Mouse (Mus musculus): Measurements from ENCODE around the gene Ap1m2.

The Ap1m2 gene

DNA sequence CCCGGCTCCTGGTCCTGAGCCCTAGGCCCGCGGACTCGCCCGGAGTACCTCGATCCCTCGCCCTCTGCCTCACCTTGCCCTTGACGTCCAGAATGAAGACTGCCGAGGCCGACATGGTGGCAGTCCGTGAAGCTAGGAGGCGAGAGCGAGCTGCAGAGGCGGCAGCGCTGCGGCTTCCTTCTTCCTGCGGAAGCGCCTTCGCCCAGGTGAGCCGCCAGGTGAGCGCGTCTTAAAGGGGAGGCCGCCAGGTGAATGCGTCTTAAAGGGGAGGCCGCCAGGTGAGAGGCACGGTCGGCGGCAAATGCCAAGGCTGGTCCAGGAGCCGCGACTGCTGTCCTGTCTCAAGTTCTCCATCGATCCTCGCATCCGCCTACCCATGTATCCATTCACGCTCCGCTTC is at the start of gene Ap1m2:
TSS of gene Ap1m2 (minus strand) at position 204 of the 400 bp plus-strand sequence.
- DNase-seq = no peak

DNA sequence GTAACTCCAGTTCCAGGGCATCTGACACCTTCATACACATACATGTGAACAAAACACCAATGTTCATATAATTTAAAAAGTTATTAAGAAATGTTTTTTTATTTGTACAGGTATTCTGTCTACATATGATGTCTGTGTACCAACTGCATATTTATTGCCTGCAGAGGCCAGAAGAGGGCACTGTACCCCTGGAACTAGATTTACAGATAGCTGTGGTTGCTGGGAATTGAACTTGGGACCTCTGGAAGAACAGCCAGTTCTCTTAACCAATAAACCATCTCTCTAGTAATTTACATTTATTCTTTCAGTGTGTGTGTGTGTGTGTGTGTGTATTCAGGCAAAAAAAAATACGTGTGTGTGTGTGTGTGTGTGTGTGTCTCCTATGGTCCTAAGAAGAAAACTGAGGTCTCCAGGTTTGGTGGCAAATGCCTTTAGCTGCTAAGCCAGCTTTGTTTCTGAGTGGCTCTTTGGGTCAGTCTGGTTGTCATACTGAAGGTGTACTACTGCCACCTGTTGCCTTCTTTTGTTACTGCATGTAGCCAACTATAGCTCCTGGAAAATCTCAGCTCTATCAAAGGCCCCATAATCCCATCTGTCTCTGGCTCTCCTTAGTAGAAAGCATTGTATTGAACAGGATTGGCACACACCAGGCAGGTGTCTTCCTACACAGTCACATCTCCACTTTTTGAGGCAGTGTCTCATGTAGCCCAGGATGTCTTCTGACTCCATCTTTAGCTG is 45.0 kb upstream of the Ap1m2 start:
- peak; percentile 86 for DNase-seq

DNA sequence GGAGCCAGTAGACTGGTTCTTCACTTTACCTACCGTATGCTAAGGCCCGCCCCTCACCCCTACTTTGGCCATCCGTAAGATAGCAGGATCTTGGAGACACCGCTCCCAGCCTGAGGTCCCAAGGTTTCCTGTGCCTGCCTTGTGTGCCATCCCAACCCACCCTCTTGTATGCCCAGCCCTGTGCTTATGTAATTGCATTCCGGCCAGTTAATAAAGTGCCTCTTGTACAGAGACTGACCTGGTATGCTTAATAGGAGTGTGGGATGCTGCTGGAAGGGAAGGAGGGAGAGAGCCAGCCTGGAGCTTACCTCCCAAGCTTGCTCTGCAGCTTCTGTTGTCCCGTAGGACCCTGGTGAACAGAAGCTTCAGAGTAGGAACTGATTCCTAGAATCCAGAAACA is 42.7 kb upstream of the Ap1m2 start:
- no peak for DNase-seq

DNA sequence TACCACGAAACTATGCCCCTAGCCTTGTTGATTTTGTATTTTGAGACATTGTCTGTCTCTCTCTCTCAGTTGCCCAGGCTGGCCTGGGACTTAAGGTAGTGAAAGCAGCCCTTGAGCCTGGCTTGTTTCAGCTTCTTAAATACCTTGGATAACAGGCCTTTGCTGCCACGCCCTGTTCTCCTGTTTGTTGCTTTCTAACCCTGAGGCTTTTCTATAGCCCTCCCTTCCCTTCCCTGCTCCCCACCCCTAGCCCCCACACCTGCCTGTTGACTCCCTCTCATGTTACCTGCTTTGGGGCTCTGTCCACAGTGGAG is 41.2 kb upstream of the Ap1m2 start:
- no peak for DNase-seq

DNA sequence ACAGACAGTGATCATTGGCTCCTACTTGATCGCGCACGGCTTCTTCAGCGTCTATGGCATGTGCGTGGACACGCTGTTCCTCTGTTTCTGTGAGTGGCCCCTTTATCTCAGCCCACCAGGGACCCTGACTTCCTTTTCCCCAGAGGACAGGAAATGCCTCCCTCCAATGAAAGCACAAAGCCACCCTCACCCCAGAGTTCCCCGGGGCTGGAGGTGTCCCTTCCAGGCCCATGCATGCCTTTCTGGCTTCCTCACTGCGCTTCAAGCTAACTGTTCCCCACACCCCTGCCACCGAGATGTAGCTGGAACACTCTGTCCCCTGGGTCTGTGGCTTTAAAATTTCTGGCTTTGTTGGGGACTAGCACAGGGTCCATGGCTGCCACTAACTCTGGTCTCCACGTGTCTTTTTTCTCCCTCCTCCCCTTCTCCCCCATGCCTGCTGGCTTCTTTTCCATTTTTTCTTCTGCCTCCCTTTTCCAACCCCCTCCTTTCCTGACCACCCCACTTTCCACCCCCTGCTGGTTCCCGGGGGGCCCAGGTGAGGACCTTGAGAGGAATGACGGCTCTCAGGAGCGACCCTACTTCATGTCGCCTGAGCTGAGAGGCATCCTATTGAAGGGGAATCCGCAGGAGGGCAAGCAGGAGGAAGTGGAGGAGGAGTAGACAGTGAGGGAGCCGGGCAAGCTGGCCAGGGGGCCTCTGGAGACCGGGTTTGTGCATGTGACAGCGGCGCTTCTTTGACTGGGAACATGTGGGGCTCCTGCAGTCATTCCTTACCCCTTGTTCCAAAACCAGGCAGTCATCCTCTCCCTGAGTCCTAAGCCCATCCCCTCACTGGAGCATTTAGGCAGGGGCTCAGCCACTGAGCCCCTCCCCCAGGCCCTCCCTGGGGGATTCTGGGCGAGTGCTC is 40.6 kb upstream of the Ap1m2 start:
- DNase-seq = peak; percentile 26

DNA sequence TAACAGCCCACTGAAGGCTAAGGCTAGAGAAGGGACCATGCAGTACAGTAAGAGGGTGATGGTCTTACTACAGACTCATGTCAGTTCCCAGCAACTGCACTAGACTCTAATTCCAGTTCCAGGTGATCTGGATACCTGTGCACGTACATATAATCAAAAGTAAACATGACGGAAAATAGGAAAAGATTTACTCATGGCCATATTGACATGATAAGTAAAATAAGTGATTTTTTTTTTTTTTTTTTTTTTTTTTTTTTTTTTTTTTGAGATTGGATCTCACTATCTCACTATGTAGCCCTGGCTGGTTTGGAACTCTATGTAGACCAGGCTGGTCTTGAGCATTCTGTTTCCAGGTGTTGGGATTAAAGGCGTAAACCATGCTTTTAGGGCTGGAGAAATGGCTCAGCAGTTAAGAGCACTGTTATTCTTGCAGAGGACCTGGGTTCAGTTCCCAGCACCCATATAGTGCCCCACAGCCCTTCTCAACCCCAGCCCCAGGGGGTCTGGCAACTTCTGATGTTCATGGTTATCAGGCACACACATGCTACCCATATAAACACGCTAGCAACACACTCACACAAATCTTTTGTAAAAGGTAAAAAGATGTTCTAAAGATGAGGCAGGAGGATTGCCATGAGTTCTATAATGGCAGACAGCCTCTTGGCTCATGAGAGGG is 39.7 kb upstream of the Ap1m2 start:
- DNase-seq = no peak

DNA sequence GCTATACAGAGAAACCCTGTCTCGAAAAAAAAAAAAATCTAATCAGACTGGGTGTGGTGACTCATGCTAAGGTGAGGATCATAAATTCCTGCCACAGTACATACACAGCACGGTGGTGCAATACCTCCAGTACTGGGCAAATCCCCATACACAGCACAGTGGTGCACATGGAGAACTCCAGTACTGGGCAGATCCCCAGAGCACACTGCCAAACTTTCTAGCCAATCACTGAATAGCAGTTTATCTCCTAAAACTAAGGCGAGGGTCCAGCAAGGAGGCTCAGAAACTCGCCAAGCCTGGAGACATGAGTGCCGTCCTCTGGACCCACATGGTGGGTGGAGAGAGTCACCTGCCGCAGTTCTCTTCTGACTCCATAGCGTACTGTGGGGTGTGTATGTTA is 39.0 kb upstream of the Ap1m2 start:
- no peak for DNase-seq

DNA sequence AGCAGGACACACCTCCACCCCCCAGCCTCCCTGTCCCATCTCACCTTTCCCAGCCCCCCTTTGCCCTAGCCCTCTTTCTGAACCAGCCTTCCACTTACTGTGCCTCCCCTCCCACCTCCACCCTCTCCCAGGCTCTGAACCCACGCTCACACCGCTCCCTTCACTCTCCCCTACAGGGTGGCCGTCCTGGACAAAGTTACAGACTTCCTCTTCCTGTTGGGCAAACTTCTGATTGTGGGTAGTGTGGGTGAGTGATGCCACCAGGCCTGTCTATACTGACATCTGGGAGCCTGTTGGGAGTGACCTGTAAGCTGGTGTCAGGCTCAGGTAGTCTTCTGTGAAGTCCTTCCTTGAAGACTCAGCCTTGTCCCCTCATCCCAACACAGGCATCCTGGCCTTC is 36.0 kb upstream of the Ap1m2 start:
- no peak for DNase-seq

DNA sequence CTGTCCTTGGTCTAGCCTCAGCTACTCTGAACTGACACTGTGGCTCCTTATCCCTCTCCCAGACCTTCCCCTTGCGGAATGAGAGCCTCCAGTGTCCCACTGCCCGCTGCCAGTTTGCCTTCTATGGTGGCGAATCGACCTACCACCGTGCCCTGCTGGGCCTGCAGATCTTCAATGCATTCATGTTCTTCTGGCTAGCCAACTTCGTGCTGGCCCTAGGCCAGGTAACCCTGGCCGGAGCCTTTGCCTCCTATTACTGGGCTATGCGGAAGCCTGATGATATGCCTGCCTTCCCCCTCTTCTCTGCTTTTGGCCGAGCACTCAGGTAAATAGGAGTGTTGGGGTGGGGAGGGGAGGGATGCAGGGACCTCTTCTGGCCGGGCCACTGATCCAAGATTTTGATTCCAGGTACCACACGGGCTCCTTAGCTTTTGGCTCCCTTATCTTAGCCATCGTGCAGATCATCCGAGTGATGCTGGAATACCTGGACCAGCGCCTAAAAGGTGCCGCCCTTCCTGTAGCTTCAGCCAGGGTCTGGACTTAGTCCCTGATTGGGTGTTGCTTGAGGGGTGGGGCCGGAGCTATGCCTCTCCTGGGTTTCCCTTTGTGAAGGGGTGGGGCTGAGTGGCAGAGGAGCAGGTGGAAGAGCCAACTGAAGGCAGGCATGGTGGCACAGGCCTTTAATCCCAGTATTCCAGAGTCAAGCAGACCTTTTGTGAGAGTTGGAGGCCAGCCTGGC is 34.7 kb upstream of the Ap1m2 start:
- no peak for DNase-seq

DNA sequence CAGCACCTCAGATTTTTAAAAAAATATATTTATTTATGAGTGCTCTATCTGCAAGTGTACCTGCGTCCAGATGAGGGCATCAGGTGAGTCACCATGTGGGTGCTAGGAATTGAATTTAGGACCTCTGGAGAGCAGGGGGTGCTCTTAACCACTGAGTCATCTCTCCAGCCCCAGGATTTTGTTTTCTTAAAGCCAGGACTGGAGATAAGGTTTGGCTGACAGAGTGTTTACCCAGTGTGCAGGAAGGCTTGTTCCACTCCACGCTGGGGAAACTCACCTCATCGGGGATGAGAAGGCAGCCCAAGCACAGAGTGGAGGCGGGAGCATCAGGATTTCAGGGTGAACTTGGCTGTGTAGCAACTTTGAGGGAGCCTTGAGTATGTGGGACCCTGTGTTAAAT is 28.3 kb upstream of the Ap1m2 start:
- no peak for DNase-seq

DNA sequence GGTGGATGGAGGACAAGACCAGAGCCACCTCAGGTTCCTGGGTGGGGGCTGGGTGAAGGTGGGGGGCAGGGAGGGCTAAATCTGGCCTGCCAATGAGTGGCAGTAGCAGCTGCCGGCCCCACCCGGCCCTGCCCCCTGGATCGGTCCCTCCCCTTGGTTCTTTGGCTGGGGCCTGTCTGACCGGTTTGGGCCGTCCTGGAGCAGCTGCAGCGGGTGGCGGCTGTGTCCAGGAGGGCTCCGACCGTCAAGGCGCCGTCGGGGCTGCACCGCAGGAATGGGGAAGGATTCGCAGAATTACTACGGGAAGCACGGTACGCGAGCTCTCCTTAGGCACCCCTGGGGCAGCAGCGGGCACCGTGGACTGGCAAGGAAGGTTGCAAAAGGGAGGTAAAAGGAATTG is 25.5 kb upstream of the Ap1m2 start:
- DNase-seq = peak; percentile 27

DNA sequence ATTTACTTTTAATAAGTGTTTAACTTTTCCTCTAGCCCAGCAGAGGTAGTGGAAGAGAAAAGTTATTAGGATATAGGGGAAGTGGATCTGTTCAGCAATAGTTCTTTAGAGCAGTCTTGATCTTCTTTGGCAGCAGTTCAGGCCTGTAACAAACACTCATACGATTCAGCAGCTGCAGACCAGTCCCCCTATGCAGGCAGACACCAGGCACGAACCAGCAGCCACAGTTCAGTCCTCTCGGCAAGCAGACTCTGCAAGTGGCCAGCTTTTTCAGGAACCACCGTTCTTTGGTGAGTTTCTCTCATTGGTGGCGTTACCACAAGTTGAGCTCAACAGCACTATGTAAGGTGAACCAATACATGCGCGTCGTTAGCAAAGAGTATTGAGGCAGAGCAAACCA is 24.4 kb upstream of the Ap1m2 start:
- no peak for DNase-seq

DNA sequence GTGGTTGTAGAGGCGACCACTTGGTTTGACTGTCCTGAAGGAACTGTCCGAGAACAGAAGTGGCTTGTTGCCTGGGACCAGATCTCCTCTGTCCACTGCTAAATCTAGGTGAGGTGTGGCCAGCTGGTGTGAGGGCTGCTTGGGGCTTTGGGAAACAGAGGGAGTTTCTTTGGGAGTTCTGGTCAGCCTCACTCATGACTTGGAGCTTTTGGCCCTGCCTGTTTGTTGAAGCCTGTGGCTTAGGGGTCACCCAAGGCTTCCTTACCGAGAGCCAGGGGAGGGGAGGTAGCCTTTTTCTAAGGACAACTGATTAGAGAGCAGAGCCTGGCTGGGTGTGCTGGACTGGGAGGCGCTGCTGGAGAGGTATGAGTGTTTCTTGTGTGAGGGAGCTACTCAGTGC is 23.3 kb upstream of the Ap1m2 start:
- no peak for DNase-seq

DNA sequence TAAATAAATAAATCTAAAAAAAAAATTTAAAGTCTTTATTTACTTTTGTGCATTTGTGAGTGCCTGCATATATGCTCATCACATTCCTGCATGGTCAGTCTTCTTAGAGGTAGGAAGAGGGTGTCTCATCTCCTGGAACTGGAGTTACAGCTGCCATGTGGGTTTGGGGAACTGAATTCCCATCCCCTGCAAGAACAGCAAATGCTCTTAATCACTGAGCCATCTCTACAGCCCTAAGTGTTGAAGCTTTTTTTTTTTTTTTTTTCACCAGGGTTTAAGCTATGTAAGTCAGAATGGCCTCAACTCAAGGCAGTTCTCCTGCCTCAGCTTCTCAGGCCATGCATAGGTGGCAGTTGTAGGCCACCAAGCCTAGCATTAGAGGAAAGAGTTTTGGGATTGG is 22.6 kb upstream of the Ap1m2 start:
- no peak for DNase-seq

DNA sequence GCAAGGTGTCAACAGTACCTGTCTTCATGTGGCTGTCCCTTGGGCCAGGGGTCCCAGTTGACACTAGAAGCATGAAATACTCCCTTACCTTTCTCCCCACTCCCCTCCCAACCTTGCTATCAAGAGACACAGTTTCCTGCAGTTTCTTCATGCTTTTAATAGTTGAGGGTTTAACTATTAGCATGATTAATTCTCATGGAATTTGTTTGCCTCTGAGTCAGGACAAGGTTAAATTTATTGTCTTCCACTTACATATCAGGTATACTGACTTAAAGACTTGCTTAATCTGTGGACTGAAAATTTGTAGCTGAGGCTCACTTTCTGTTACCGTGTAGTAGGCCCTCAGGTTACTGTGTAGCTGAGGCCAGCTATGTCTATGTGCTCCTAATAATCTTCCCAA is 21.4 kb upstream of the Ap1m2 start:
- DNase-seq = no peak

DNA sequence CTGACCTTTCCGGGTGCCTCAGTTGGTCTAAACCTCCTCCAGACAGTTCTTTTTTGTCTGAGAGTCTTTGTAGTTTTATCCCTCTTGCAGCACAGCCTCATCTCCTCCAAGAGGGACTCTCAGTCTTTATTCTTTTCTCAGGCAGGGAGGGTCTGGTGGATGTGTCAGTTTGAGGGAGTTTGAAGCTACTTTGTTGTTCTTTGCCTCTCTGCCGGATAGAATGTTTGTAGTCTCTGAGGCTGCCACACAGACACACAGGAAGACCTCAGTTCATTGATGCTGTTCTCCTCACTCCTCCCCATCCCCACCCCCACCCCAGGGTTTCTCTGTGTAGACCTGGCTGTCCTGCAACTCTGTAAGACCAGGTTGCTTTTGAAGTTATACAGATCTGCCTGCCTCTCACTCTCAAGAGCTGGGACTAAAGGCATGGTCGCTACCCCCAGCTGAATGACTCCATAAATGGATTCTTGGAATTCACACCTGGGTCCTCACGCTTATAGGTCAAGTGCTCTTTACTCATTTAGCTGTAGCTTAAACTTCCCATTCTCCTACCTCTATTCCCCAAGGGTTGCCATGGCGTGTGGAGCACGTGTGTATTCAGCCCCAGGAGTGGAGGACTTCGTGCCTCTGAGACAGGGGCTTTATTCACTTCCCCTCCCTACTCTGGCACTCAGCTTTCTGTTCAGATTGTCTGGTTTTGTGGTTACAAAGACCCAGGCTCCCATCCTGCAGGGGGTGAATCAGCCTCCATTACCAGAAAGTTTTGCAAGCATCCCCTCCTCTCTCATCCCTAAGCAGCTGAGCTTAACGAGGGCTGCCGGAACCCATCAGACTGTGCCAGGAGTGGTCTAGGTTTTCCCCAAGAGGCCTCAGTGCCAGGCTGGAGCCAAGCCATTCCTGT is 20.3 kb upstream of the Ap1m2 start:
- DNase-seq = no peak

DNA sequence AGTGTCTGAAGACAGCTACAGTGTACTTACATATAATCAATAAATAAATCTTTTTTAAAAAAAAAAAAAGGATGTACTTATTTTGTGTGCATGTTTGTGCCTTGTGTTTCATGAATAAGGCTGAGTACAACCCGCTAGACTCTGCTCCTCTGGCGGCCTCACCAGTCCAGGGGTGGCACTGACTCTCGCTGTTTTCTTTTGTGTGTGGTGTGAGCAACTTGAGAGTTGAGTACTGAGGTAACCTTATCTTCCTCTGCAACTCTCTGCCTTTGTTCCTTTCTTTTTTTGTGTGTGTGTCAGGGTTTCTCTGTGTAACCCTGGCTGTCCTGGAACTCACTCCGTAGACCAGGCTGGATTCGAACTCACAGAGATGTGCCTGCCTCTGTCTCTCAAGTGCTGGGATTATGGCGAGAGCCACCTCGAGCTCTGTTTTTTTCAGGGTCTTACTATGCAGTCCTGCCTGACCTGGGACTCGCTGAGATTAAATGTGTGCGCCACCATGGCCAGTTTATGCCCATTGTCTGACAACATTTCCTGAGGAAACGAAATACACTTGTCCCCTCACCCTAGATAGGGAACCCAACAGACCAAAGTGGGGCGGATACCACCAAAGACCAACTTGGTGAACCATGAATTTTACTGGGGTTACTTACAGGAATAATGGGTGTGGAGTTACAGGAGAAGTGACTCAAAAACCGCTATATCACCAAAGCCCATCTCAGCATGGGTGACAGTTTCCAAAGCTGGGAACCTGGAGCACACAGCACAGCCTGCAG is 19.4 kb upstream of the Ap1m2 start:
- DNase-seq = no peak

DNA sequence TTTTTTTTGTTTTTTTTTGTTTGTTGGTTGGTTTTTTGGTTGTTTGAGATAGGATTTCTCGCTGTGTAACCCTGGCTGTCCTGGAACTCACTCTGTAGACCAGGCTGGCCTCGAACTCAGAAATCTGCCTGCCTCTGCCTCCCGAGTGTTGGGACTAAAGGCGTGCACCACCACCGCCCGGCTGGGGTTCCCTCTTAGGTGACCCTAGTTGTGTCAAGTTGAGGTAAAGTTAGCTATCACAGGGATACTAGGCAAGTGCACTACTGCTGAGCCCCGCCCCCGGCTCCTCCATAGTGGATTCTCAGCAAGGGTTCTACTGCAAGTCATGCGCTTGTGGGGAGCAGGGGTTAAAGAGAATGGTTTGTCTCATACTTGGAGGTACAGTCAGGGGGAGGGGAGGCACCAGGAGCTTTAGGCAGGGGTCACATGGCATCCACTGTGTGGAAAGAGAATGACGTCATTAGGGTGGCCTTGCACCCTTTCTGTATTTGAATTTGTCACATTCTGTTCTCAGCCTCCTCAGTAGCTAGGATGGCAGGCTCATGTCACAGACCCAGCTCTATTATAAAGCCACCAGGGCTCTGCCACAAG is 17.7 kb upstream of the Ap1m2 start:
- DNase-seq = no peak

DNA sequence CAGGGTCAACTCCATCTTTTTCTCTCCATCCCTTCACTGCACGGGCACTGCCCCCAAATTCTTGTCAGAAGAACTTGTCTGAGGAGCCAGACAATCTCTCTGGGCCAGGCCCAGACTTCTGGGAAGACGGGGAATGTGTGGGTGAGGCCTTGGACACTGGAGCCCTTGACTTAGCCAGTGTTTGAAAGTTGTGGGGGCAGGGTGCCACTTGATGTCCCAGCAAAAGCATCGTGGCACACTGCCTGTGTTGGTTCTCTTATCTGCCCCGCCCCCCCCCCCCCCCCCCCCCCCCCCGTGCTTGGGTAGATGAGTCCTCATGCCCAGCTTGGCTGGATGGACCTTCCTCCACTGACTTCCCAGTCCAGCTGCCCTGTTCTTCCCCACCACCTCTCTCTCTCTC is 16.9 kb upstream of the Ap1m2 start:
- no peak for DNase-seq

DNA sequence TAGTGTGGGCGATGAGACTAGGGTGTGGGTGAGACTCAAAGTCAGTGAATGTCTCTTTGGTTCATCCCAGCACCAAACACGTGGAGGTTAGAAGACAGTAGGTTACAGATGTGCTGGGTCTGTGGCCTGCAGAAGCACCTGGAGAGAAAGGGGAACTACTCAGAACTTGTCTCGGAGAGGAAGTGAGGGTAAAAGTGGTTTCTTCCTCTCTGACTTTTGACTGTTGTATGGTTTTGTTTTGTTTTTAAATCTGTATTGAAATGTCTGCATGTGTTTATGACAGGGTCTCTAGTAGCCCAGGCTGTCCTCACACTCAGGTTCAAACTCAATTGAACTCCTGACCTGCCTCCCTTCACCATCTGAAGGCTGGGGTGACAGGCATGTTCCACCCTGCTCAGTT is 15.9 kb upstream of the Ap1m2 start:
- DNase-seq = no peak

DNA sequence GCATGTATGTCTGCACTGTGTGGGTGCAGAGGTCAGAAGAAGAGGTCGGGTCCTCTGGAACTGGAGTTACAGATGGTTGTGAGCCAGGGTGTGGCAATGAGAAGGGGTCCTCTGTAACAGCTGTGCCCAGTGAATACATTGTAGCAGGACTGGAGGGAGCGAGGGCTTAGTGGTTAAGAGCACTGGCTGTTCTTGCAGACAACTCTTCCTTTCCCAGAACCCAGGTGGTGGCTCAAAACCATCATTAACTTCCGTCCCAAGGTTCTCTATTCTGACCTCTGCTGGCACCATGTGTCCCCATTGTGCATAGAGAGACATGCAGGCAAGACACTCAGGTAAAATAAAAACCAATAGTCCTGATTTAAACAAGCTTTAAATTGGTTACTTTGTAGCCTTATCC is 15.4 kb upstream of the Ap1m2 start:
- DNase-seq = no peak

All from embryo, embryonic 11 days (tissue).